Mouse (Mus musculus) myocyte (in vitro differentiated cells): ENCODE data around the gene Glrb.

Experiments used
- CEBPB ChIP-seq: IDR thresholded peaks from 2 replicates; pipeline ENCODE4 v1.6.1; 2011; ENCODE audit warnings: mild to moderate bottlenecking, moderate library complexity; ENCODE audit not compliant: poor library complexity, insufficient read depth, severe bottlenecking
- E2F4 ChIP-seq: IDR thresholded peaks from one replicate; pipeline ENCODE4 v1.6.1; 2011; ENCODE audit warnings: mild to moderate bottlenecking, control low read depth, moderate library complexity; ENCODE audit not compliant: insufficient read depth
- MAX ChIP-seq: IDR thresholded peaks from one replicate; pipeline ENCODE4 v1.6.1; 2011; ENCODE audit warnings: low read depth, mild to moderate bottlenecking, control low read depth
- MYOD1 ChIP-seq, 3 experiments: IDR thresholded peaks; one replicate each; pipeline ENCODE4 v1.6.1; 2011; ENCODE audit warnings: control low read depth in 2 of 3, low read depth in 2 of 3, mild to moderate bottlenecking in 2 of 3, moderate library complexity in 1 of 3; ENCODE audit not compliant: insufficient read length in 2 of 3, control insufficient read depth in 1 of 3
- MYOG ChIP-seq, 3 experiments: IDR thresholded peaks; one replicate each; pipeline ENCODE4 v1.6.1; 2011; ENCODE audit warnings: control low read depth in 2 of 3, low read depth in 2 of 3, mild to moderate bottlenecking in 2 of 3; ENCODE audit not compliant: insufficient read length in 2 of 3, control insufficient read depth in 1 of 3, insufficient read depth in 1 of 3
- POLR2A ChIP-seq: IDR thresholded peaks from one replicate; pipeline ENCODE4 v1.6.1; 2011; ENCODE audit warnings: low read depth, mild to moderate bottlenecking, control low read depth, moderate library complexity; ENCODE audit not compliant: insufficient read length
- POLR2AphosphoS2 ChIP-seq: IDR thresholded peaks from one replicate; pipeline ENCODE4 v1.6.1; 2011; ENCODE audit warnings: low read depth, control low read depth; ENCODE audit not compliant: insufficient read length
- REST ChIP-seq: IDR thresholded peaks from one replicate; pipeline ENCODE4 v1.6.1; 2011; ENCODE audit warnings: mild to moderate bottlenecking, control low read depth, moderate library complexity; ENCODE audit not compliant: insufficient read depth, insufficient read length
- SRF ChIP-seq: IDR thresholded peaks from one replicate; pipeline ENCODE4 v1.6.1; 2011; ENCODE audit warnings: low read depth; ENCODE audit not compliant: control insufficient read depth, insufficient read length
- TCF12 ChIP-seq: IDR thresholded peaks from one replicate; pipeline ENCODE4 v1.6.1; 2011; ENCODE audit warnings: mild to moderate bottlenecking, control low read depth; ENCODE audit not compliant: poor library complexity, insufficient read depth, severe bottlenecking
- TCF3 ChIP-seq: IDR thresholded peaks from one replicate; pipeline ENCODE4 v1.6.1; 2011; ENCODE audit warnings: low read depth, control low read depth; ENCODE audit not compliant: insufficient read length
- USF1 ChIP-seq: IDR thresholded peaks from one replicate; pipeline ENCODE4 v1.6.1; 2011; ENCODE audit warnings: low read depth, mild to moderate bottlenecking, control low read depth, moderate library complexity

DNA sequence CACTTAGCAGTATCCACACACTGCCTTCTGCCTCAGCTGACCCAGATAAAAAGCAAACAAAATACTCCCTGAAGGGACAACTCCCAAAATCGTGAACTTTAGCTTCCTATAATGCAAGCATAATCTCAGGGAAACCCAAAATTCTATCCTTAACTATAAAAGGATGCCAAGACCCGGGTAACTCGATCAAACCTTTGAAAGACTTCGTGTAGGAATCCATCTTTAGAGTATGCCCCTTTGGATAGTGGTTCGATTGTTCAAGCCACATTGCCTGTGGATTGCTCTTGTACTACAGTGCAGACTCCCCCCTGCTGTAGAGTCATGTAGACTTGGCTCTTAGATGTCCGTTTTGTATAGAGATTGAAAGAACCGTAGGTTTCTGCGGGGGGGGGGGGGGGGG is 110.2 kb downstream of the Glrb start:
- TF ChIP-seq CEBPB (no peak), POLR2A (no peak), TCF3 (no peak), POLR2AphosphoS2 (no peak), E2F4 (no peak), MYOD1 (IDR thresholded peaks at IDR 0.05; ENCODE audit: control insufficient read depth in 1 of 3, insufficient read length in 2 of 3, low read depth in 2 of 3) (no peak), MAX (no peak), MYOG (IDR thresholded peaks at IDR 0.05; ENCODE audit: control insufficient read depth in 1 of 3, insufficient read depth in 1 of 3, insufficient read length in 2 of 3, low read depth in 2 of 3) (no peak), USF1 (no peak), SRF (no peak), TCF12 (no peak), REST (no peak)
